Mouse (Mus musculus): ENCODE data around the gene Sbds.

DNA sequence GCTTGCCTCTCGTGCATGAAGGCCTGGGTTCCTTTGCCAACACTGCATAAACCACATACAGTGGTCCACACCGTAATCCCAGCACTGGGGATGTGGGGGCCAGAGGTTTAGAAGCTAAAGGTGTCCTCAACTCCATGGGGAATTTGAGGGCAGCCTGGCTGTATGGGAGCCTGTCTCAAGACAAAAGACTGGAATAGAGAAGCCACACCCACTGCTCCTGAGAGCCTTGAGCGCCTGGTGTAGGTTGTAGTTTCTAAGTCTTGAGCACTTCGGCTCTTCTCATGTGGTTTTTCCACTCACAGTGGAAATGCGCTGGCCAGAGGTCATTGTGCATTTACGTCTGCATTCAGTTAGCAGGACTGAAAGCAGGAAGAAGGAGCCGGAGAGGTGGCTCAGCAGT is 32.8 kb upstream of the Sbds start:
- no peak for TF ChIP-seq CTCF (IDR thresholded peaks at IDR 0.05; ENCODE audit: borderline replicate concordance, extremely low read depth, insufficient read depth, insufficient read length)
- TF ChIP-seq POLR2A (IDR thresholded peaks at IDR 0.05; ENCODE audit: borderline replicate concordance, extremely low read depth, insufficient read depth, insufficient read length, poor library complexity, severe bottlenecking) = no peak

All from brain, embryonic 14.5 days (tissue).